In genomic region chr7:132658058-132658450, GRCm38 (mm10) we compare ENCODE assay signal across 9 mouse cellular contexts. TPM values are rescaled to one million over a fixed set of nuclear protein-coding genes. Genes with fewer than 3 reads are reported as not detected.
A peak's percentile ranks its signal among the peaks of the same experiment; 100 is the strongest.
DNase-seq lines count a peak whose midpoint lies in the region; ATAC-seq lines count a peak whose summit lies in the region.
"Had no signal": no experiment of that assay in that cellular context is flagged by ENCODE, and none has a peak within 500 bp of the region (broad histone marks: within the 10 kb centered on the region; RNA-seq: fewer than 3 reads in every experiment).

No protein-coding gene starts in this region.

- DNase-seq in layer of hippocampus, adult 9-11 months: peak; percentile 41
- DNase-seq in layer of hippocampus, postnatal 25 days (ENCODE audit: extremely low spot score in 1 of 2, low spot score in 1 of 2): no peak
- DNase-seq in gastrocnemius, postnatal 25 days: peak; percentile 48
- DNase-seq in right cerebral cortex, postnatal 14 days: no peak
- DNase-seq in layer of hippocampus, postnatal 14 days (ENCODE audit: low spot score in 2 of 2): no peak

- no peak overlapping the region for H3K4me3 ChIP-seq in kidney, embryonic 15.5 days (replicated peaks)
- no peak overlapping the region for H3K4me3 ChIP-seq in neural tube, embryonic 15.5 days (replicated peaks)

- no peak overlapping the region for H3K9ac ChIP-seq in kidney, embryonic 15.5 days
- H3K9ac ChIP-seq in neural tube, embryonic 15.5 days (replicated peaks): no peak overlapping the region

- no peaks in the 10 kb centered on the region for H3K9me3 ChIP-seq in kidney, embryonic 15.5 days (replicated peaks)
- no peaks in the 10 kb centered on the region for H3K9me3 ChIP-seq in neural tube, embryonic 15.5 days (replicated peaks)
- H3K9me3 ChIP-seq: G1E had no signal

- no peaks in the 10 kb centered on the region for H3K36me3 ChIP-seq in kidney, embryonic 15.5 days
- H3K36me3 ChIP-seq in neural tube, embryonic 15.5 days: no peaks in the 10 kb centered on the region
- H3K36me3 ChIP-seq: G1E had no signal

- WGBS in kidney, embryonic 15.5 days: 5% methylated on average over 9 of the region's 9 CpGs
- 28% methylated on average over 9 of the region's 9 CpGs for WGBS in neural tube, embryonic 15.5 days

- H3K4me1 ChIP-seq in kidney, embryonic 15.5 days: peaks cover 48% of the 10 kb centered on the region
- peaks cover 19% of the 10 kb centered on the region for H3K4me1 ChIP-seq in neural tube, embryonic 15.5 days

- H3K27ac ChIP-seq in kidney, embryonic 15.5 days: peak overlapping the region; percentile 63
- H3K27ac ChIP-seq in neural tube, embryonic 15.5 days (replicated peaks): peak overlapping the region; percentile 20; the same call in 1 of the 2 replicates

- peak; percentile 41; the same call in 1 of the 2 replicates for ATAC-seq in kidney, embryonic 15.5 days (replicated peaks; ENCODE audit: low FRiP score)
- ATAC-seq in neural tube, embryonic 15.5 days (ENCODE audit: low FRiP score): no peak
- ATAC-seq in inflammation-experienced regulatory T-cells, adult 6 months: no peak

- no peaks in the 10 kb centered on the region for H3K27me3 ChIP-seq in kidney, embryonic 15.5 days
- no peaks in the 10 kb centered on the region for H3K27me3 ChIP-seq in neural tube, embryonic 15.5 days (replicated peaks)

- H3K4me2 ChIP-seq in kidney, embryonic 15.5 days: 0 out of 2 replicates have a peak overlapping the region, but pooled peaks have one; percentile 18
- no peak overlapping the region for H3K4me2 ChIP-seq in neural tube, embryonic 15.5 days

RNA-seq across cellular contexts. Expression of gene Lhpp, which starts 47.6 kb away (rescaled TPM):
- total RNA-seq in layer of hippocampus, postnatal 25 days (2021): 10 to 100 TPM; 28.0 to 30.6 TPM
- 10 to 100 TPM; 12.5 to 13.2 TPM for total RNA-seq in gastrocnemius, postnatal 25 days (2021)
- polyA plus RNA-seq in kidney, embryonic 15.5 days (2015; fragmentation: Nextera tagmentation; extraction: Ambion mirVana): 22.3 and 22.5 TPM in 2 replicates
- 41.4 and 46.9 TPM in 2 replicates for polyA plus RNA-seq in neural tube, embryonic 15.5 days (2015; fragmentation: Nextera tagmentation; extraction: Ambion mirVana)
- total RNA-seq in layer of hippocampus, postnatal 14 days (2021): 10 to 100 TPM; 30.5 to 31.2 TPM
- polyA plus RNA-seq in inflammation-experienced regulatory T-cells, adult 6 months (2017; shearing (Covaris generic)): 1 to 10 TPM; 2.3 to 5.3 (median 3.6) TPM

RNA-seq across cellular contexts. Expression of gene Nkx1-2, which starts 58.6 kb away (rescaled TPM):
- under 1 TPM in 1 of 2 experiments, not detected in 1; 0.12 TPM for total RNA-seq in layer of hippocampus, postnatal 25 days (2021)
- total RNA-seq in gastrocnemius, postnatal 25 days (2021): not detected
- polyA plus RNA-seq in kidney, embryonic 15.5 days (2015; fragmentation: Nextera tagmentation; extraction: Ambion mirVana): not detected in 2 replicates
- polyA plus RNA-seq in neural tube, embryonic 15.5 days (2015; fragmentation: Nextera tagmentation; extraction: Ambion mirVana): 0.11 and 0.46 TPM in 2 replicates
- total RNA-seq in layer of hippocampus, postnatal 14 days (2021): not detected
- polyA plus RNA-seq in inflammation-experienced regulatory T-cells, adult 6 months (2017; shearing (Covaris generic)): not detected
- polyA plus RNA-seq: G1E had no signal

Comparison
In these comparisons a context has a peak if more than half of its experiments do, and no peak if none do; other contexts are left out.
1. DNase-seq: peak in layer of hippocampus, adult 9-11 months (single experiment) and gastrocnemius, postnatal 25 days (single experiment); none in layer of hippocampus, postnatal 25 days (0 of 2), right cerebral cortex, postnatal 14 days (single experiment) and layer of hippocampus, postnatal 14 days (0 of 2).